Mouse (Mus musculus): ENCODE measurements around the gene Pigk. TPM values are rescaled to one million over a fixed set of nuclear protein-coding genes. Genes with fewer than 3 reads are reported as not detected.

Gene Pigk
- total and polyA plus RNA-seq, 2 experiments from 2014 or later, result 38.2 to 57.8 TPM

DNA sequence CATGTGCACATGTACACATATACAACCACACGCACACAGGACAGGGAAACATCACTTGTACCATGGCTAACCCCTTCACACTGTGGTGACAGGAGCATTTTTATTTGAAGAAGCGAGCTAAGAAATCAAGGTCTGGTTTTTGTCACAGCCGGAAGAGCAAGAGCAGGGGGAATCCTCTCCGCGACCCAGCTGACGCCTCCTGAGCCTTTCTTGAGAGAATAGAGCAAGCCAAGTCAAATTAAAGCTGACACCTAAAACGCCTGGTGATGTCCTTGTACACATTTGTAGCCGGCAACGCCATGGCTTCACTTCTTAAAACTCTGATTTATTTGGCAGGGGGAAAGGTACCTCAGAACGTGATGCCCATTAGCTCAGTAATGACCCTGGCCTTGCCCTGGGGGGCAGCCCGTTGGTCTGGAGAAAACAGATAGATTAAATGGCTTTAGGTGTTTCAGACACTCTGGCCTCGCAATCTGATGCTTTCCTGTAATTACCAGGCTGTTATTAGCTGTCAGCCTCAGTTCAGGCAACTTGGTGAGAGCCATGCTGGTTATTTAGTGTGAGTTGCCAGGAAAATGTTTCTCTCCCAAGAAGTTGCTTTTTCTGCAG, 141.2 kb downstream of the Pigk start:
- Histone ChIP-seq H3K4me1 (ENCODE audit: insufficient read depth, low read length) (no peaks in the 10 kb centered on the region; the same call in 1 of the 2 replicates), H3K4me2 (ENCODE audit: low read depth, low read length) (no peak overlapping the region), H3K27me3 (ENCODE audit: insufficient read depth, low read length) (no peaks in the 10 kb centered on the region), H3K36me3 (ENCODE audit: insufficient read depth, low read length) (no peaks in the 10 kb centered on the region), H3K9ac (replicated peaks; ENCODE audit: low read length) (no peak overlapping the region), H3K4me3 (ENCODE audit: low read length) (no peak overlapping the region), H3K27ac (no peak overlapping the region), H3K9me3 (ENCODE audit: low read length) (no peaks in the 10 kb centered on the region)
- WGBS, result 50% methylated on average over 12 of the region's 12 CpGs
- no peak for ATAC-seq
- DNase-seq (ENCODE audit: low spot score), result peak; percentile 21
- no peak for TF ChIP-seq CTCF (IDR thresholded peaks at IDR 0.05; ENCODE audit: low read depth)

DNA sequence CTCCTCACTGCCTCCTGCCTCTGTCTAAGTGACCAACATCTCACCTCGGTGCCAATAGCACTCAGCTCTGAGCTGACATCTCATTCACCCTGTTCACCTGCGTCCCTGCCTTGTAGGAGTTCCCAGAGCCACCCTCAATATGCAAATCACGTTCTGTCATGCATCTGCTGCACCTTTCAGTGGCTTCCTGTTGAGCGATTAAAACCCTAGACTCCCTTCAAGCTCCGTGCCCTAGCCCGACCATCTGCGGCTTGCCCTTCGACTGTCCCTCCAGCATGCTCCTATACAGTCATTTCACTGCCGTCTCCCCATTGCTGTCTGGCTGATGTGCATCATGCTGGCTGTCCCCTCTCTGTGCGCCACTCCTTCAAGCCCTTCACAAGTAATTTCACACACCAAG, 142.2 kb downstream of the Pigk start:
- no peak for TF ChIP-seq CTCF (IDR thresholded peaks at IDR 0.05; ENCODE audit: low read depth)
- peak; percentile 27 for DNase-seq (ENCODE audit: low spot score)
- Histone ChIP-seq H3K27me3 (ENCODE audit: insufficient read depth, low read length) (no peaks in the 10 kb centered on the region), H3K9ac (replicated peaks; ENCODE audit: low read length) (no peak overlapping the region), H3K4me3 (ENCODE audit: low read length) (no peak overlapping the region), H3K9me3 (ENCODE audit: low read length) (no peaks in the 10 kb centered on the region), H3K36me3 (ENCODE audit: insufficient read depth, low read length) (no peaks in the 10 kb centered on the region), H3K4me2 (ENCODE audit: low read depth, low read length) (no peak overlapping the region), H3K4me1 (ENCODE audit: insufficient read depth, low read length) (no peaks in the 10 kb centered on the region; the same call in 1 of the 2 replicates), H3K27ac (no peak overlapping the region)
- ATAC-seq, result peak; percentile 51
- WGBS, result 34% methylated on average over 10 of the region's 10 CpGs

DNA sequence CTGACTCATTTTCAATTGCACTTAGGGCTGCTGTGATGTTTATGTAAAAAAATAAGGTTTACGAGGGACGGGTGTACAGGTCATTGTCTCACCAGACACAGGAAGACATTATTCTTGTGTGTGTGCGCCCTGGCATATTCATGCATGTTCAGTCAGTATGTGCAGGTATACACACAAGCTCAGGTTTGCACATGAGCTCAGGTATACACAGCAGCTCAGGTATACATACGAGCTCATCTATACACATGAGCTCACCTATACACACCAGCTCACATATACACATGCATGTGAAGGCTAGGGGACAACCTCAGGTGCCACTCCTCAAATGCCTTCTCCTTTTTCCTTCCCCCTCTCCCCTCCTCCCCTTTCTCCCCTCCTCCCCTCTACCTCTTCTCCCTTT, 147.6 kb downstream of the Pigk start:
- no peaks in the 10 kb centered on the region for H3K4me1 ChIP-seq (ENCODE audit: insufficient read depth, low read length)

GRCm38 (mm10) chr3:152861978-152862377, 148.1 kb downstream of the Pigk start:
- WGBS, result 67% methylated on average over 1 of the region's 1 CpGs
- Histone ChIP-seq H3K4me3 (ENCODE audit: low read length) (no peak overlapping the region), H3K9me3 (ENCODE audit: low read length) (no peaks in the 10 kb centered on the region), H3K4me1 (ENCODE audit: insufficient read depth, low read length) (no peaks in the 10 kb centered on the region), H3K36me3 (ENCODE audit: insufficient read depth, low read length) (no peaks in the 10 kb centered on the region), H3K27ac (no peak overlapping the region), H3K4me2 (ENCODE audit: low read depth, low read length) (no peak overlapping the region), H3K9ac (replicated peaks; ENCODE audit: low read length) (no peak overlapping the region), H3K27me3 (ENCODE audit: insufficient read depth, low read length) (no peaks in the 10 kb centered on the region)
- no peak for TF ChIP-seq CTCF (IDR thresholded peaks at IDR 0.05; ENCODE audit: low read depth)
- no peak for DNase-seq (ENCODE audit: low spot score)
- ATAC-seq, result no peak

More for the DNA sequence above, 147.6 kb downstream of the Pigk start:
- 88% methylated on average over 4 of the region's 4 CpGs for WGBS
- Histone ChIP-seq H3K27ac (no peak overlapping the region), H3K4me2 (ENCODE audit: low read depth, low read length) (no peak overlapping the region), H3K27me3 (ENCODE audit: insufficient read depth, low read length) (no peaks in the 10 kb centered on the region), H3K9me3 (ENCODE audit: low read length) (no peaks in the 10 kb centered on the region), H3K36me3 (ENCODE audit: insufficient read depth, low read length) (no peaks in the 10 kb centered on the region), H3K9ac (replicated peaks; ENCODE audit: low read length) (no peak overlapping the region), H3K4me3 (ENCODE audit: low read length) (no peak overlapping the region)
- no peak for DNase-seq (ENCODE audit: low spot score)
- no peak for TF ChIP-seq CTCF (IDR thresholded peaks at IDR 0.05; ENCODE audit: low read depth)
- no peak for ATAC-seq

- no peaks in the 10 kb centered on the region for H3K36me3 ChIP-seq (ENCODE audit: insufficient read depth, low read length)
- WGBS, result 62% methylated on average over 22 of the region's 22 CpGs
- H3K4me1 ChIP-seq (ENCODE audit: insufficient read depth, low read length), result 0 out of 2 replicates have a peak, but pooled peaks cover 8% of the 10 kb centered on the region
- no peak overlapping the region for H3K9ac ChIP-seq (replicated peaks; ENCODE audit: low read length)
- H3K4me3 ChIP-seq (ENCODE audit: low read length), result no peak overlapping the region
- TF ChIP-seq CTCF (IDR thresholded peaks at IDR 0.05; ENCODE audit: low read depth), result no peak
- DNase-seq (ENCODE audit: low spot score) (no peak), ATAC-seq (peak; percentile 57; the same call in 1 of the 2 replicates)
- H3K9me3 ChIP-seq (ENCODE audit: low read length), result no peaks in the 10 kb centered on the region
- no peaks in the 10 kb centered on the region for H3K27me3 ChIP-seq (ENCODE audit: insufficient read depth, low read length)
- H3K4me2 ChIP-seq (ENCODE audit: low read depth, low read length), result peak overlapping the region; percentile 1; the same call in 1 of the 2 replicates
- H3K27ac ChIP-seq, result peak overlapping the region; percentile 11; the same call in 1 of the 2 replicates
Observed at GRCm38 (mm10) chr3:152866035-152866965, 152.4 kb downstream of the Pigk start.

DNA sequence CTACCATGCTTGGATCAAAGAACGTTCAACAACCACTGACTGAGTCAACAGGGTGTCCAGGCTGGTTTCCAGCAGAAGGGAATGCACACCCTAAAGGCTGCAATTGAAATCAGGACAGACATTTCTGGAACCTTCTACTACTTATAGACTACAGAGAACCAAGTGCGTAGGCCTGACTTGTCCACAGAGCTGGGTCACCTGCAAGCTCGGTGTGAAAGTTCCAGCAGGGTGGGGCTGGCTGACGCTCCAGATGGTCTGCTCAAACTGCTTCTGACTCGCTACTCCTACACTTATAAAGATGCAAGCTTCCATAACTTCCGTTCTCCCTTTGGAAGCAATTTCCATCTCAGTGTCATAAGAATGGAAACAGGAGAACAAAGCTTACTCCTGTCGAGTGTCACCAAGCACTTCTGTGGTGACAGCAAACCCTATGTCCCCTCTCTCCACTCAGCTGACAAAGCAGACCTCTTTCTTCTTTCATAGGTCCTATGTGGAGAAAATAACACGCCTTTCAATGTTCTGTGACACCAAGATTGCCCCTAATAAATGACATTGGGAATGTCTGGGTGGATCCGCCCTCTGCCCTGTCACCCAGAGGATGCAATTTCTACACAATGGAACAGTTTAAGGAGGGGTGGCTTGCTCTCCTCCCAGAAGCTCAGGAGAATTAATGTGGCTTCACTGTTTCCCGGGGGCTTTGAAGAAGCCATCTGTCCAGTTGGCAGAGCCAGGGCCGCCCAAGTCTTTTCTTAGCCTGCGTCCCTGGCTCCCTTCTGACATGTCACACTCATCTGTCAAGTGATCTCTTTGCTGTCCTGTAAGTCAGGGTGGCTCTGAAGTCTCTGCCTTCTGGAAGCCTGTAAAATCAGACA, 154.0 kb downstream of the Pigk start:
- Histone ChIP-seq H3K4me3 (ENCODE audit: low read length) (no peak overlapping the region), H3K9me3 (ENCODE audit: low read length) (no peaks in the 10 kb centered on the region), H3K27ac (no peak overlapping the region), H3K9ac (replicated peaks; ENCODE audit: low read length) (no peak overlapping the region), H3K4me2 (ENCODE audit: low read depth, low read length) (no peak overlapping the region), H3K27me3 (ENCODE audit: insufficient read depth, low read length) (no peaks in the 10 kb centered on the region), H3K4me1 (ENCODE audit: insufficient read depth, low read length) (0 out of 2 replicates have a peak, but pooled peaks cover 8% of the 10 kb centered on the region), H3K36me3 (ENCODE audit: insufficient read depth, low read length) (no peaks in the 10 kb centered on the region)
- DNase-seq (ENCODE audit: low spot score) (peak; percentile 38), ATAC-seq (peak; percentile 18; the same call in 1 of the 2 replicates)
- no peak for TF ChIP-seq CTCF (IDR thresholded peaks at IDR 0.05; ENCODE audit: low read depth)
- WGBS, result 51% methylated on average over 12 of the region's 12 CpGs
